Mouse (Mus musculus) cerebellum, adult 2 months (tissue): ENCODE measurements around the gene Sp140.
"Not testable (repeated sequence)": the region's sequence is repeated elsewhere in the genome, so short reads cannot be mapped to it uniquely, and the experiment has no call there.

Source experiments
- CTCF ChIP-seq: fragments of 200-500 bp; IDR thresholded peaks from 2 replicates; pipeline ENCODE4 v1.5.1; 2011; ENCODE audit warnings: low read depth, mild to moderate bottlenecking, control low read depth, low read length, moderate library complexity, borderline replicate concordance; ENCODE audit not compliant: insufficient read depth
- POLR2A ChIP-seq: fragments of 200-500 bp; IDR thresholded peaks from 2 replicates; pipeline ENCODE4 v1.6.1; 2011; ENCODE audit warnings: low read length, control low read depth, borderline replicate concordance; ENCODE audit not compliant: insufficient read depth

- not testable (repeated sequence) for TF ChIP-seq POLR2A, CTCF
Observed at GRCm38 (mm10) chr1:85604341-85604740, 4.2 kb downstream of the Sp140 start.
